Mouse (Mus musculus): ENCODE results near the gene Thop1. TPM values are rescaled to one million over a fixed set of nuclear protein-coding genes. Genes with fewer than 3 reads are reported as not detected.

The Thop1 gene
- total and polyA plus RNA-seq, 3 experiments, result 81.1 to 123 (median 94.5) TPM

GRCm38 (mm10) chr10:81092465-81093250, 22.8 kb downstream of the Thop1 start:
- dilution Hi-C loops (cut with MboI; ENCODE audit: extremely low pct_ligation_motif_present, extremely low pct_unique_long_range_greater_than_20kb, low sequenced_read_pairs) (no loop called here), in situ Hi-C loops (cut with MboI; ENCODE audit: low pct_ligation_motif_present, low pct_unique_long_range_greater_than_20kb, low sequenced_read_pairs) (no loop called here)
- peaks cover 5% of the 10 kb centered on the region for H3K9me3 ChIP-seq (replicated peaks; ENCODE audit: low read length)
- no peak for TF ChIP-seq MEF2A (IDR thresholded peaks at IDR 0.05; ENCODE audit: borderline replicate concordance, low read depth, low read length)
- TF ChIP-seq TBP (conservative IDR thresholded peaks at IDR 0.05; ENCODE audit: low read depth, low read length), result no peak
- TF ChIP-seq E2F4 (IDR thresholded peaks at IDR 0.05; ENCODE audit: insufficient replicate concordance, low read depth, low read length), result no peak
- no peak for TF ChIP-seq ETS1 (conservative IDR thresholded peaks at IDR 0.05; ENCODE audit: low read depth, low read length)
- no peak for TF ChIP-seq USF2 (conservative IDR thresholded peaks at IDR 0.05; ENCODE audit: low read depth, low read length)
- TF ChIP-seq ZMIZ1 (IDR thresholded peaks at IDR 0.05; ENCODE audit: low read depth, low read length), result no peak
- no peak for TF ChIP-seq SMC3 (IDR thresholded peaks at IDR 0.05; ENCODE audit: low read depth, low read length)
- no peak for TF ChIP-seq USF1 (IDR thresholded peaks at IDR 0.05; ENCODE audit: low read depth, low read length)
- no peak for TF ChIP-seq UBTF (IDR thresholded peaks at IDR 0.05; ENCODE audit: low read depth, low read length)
- TF ChIP-seq HCFC1 (IDR thresholded peaks at IDR 0.05; ENCODE audit: low read depth, low read length), result no peak
- no peak for TF ChIP-seq NELFE (IDR thresholded peaks at IDR 0.05; ENCODE audit: low read depth, low read length)
- no peak for TF ChIP-seq POLR2AphosphoS2 (IDR thresholded peaks at IDR 0.05; ENCODE audit: low read depth, low read length)
- no peak for TF ChIP-seq ZKSCAN1 (IDR thresholded peaks at IDR 0.05; ENCODE audit: borderline replicate concordance, low read depth, low read length)
- H3K79me2 ChIP-seq (replicated peaks; ENCODE audit: control insufficient read depth, extremely low read depth, insufficient read depth, poor library complexity, severe bottlenecking), result no peaks in the 10 kb centered on the region
- H3K9ac ChIP-seq (ENCODE audit: insufficient read depth, low read depth), result no peak overlapping the region
- H3K36me3 ChIP-seq (replicated peaks in 1 of 2; ENCODE audit: control insufficient read depth in 1 of 2, insufficient read depth in 1 of 2, low read length in 1 of 2), result no peaks in the 10 kb centered on the region
- H3K27me3 ChIP-seq (replicated peaks), result no peaks in the 10 kb centered on the region
- no peak overlapping the region for H3K4me3 ChIP-seq (replicated peaks in 1 of 3; ENCODE audit: low read depth in 2 of 3, low read length in 2 of 3, poor library complexity in 1 of 3)
- no peak overlapping the region for H3K27ac ChIP-seq (ENCODE audit: insufficient read depth, low read depth)
- DNase-seq (ENCODE audit: extremely low read depth), result no peak
- no peak overlapping the region for H3K4me2 ChIP-seq (ENCODE audit: insufficient read depth, low read depth, poor library complexity, severe bottlenecking)
- peaks cover 0 to 7% of the 10 kb centered on the region in 2 experiments; a peak in 2 of 4 replicates for H3K4me1 ChIP-seq (ENCODE audit: control insufficient read depth in 1 of 2, insufficient read depth in 2 of 2)

GRCm38 (mm10) chr10:81094931-81095678, 25.3 kb downstream of the Thop1 start:
- Histone ChIP-seq H3K9ac (ENCODE audit: insufficient read depth, low read depth) (no peak overlapping the region), H3K9me3 (replicated peaks; ENCODE audit: low read length) (peaks cover 5% of the 10 kb centered on the region), H3K27ac (ENCODE audit: insufficient read depth, low read depth) (no peak overlapping the region), H3K36me3 (replicated peaks in 1 of 2; ENCODE audit: control insufficient read depth in 1 of 2, insufficient read depth in 1 of 2, low read length in 1 of 2) (no peaks in the 10 kb centered on the region), H3K4me1 (ENCODE audit: control insufficient read depth in 1 of 2, insufficient read depth in 2 of 2) (peaks cover 4 to 7% of the 10 kb centered on the region in 2 experiments; a peak in 3 of 4 replicates), H3K27me3 (replicated peaks) (peaks cover 6% of the 10 kb centered on the region), H3K4me2 (ENCODE audit: insufficient read depth, low read depth, poor library complexity, severe bottlenecking) (no peak overlapping the region), H3K79me2 (replicated peaks; ENCODE audit: control insufficient read depth, extremely low read depth, insufficient read depth, poor library complexity, severe bottlenecking) (no peaks in the 10 kb centered on the region), H3K4me3 (replicated peaks in 1 of 3; ENCODE audit: low read depth in 2 of 3, low read length in 2 of 3, poor library complexity in 1 of 3) (no peak overlapping the region)
- TF ChIP-seq ELF1 (IDR thresholded peaks at IDR 0.05; ENCODE audit: low read depth, low read length), result no peak
- 0 out of 2 replicates have a peak, but pooled peaks have one; percentile 35 for TF ChIP-seq MAFK (IDR thresholded peaks at IDR 0.05; ENCODE audit: insufficient replicate concordance, low read length)
- dilution Hi-C loops (cut with MboI; ENCODE audit: extremely low pct_ligation_motif_present, extremely low pct_unique_long_range_greater_than_20kb, low sequenced_read_pairs) (no loop called here), in situ Hi-C loops (cut with MboI; ENCODE audit: low pct_ligation_motif_present, low pct_unique_long_range_greater_than_20kb, low sequenced_read_pairs) (no loop called here)
- DNase-seq (ENCODE audit: extremely low read depth), result no peak

Measured in CH12.LX (cell line).